Mouse (Mus musculus) hindbrain, embryonic 15.5 days (tissue): ENCODE results near the gene B4galnt4. TPM values are rescaled to one million over a fixed set of nuclear protein-coding genes. Genes with fewer than 3 reads are reported as not detected.

ENCODE experiments used
- ATAC-seq: fragments of 200-750 bp; cut with Nextera tagmentation; 2 replicates; pipeline ENCODE4 v1.8.0; 2017; ENCODE audit warnings: low read depth, moderate number of reproducible peaks, moderate TSS enrichment; ENCODE audit not compliant: low FRiP score
- H3K27ac ChIP-seq: fragments of 300-500 bp; sonication (generic); replicated peaks from 2 replicates; pipeline ENCODE4 v1.5.1; 2015; ENCODE audit warnings: mild to moderate bottlenecking, inconsistent platforms
- H3K27me3 ChIP-seq: fragments of 300-500 bp; sonication (generic); 2 replicates; pipeline ENCODE4 v1.6.1; 2015; ENCODE audit warnings: control low read depth, inconsistent platforms
- H3K36me3 ChIP-seq: fragments of 300-500 bp; sonication (generic); 2 replicates; pipeline ENCODE4 v1.6.1; 2015; ENCODE audit warnings: control low read depth, inconsistent platforms
- H3K4me1 ChIP-seq: fragments of 300-500 bp; sonication (generic); replicated peaks from 2 replicates; pipeline ENCODE4 v1.6.1; 2015; ENCODE audit warnings: control low read depth, inconsistent platforms
- H3K4me2 ChIP-seq: fragments of 300-500 bp; sonication (generic); 2 replicates; pipeline ENCODE4 v1.6.1; 2015; ENCODE audit warnings: moderate library complexity, mild to moderate bottlenecking, inconsistent platforms
- H3K4me3 ChIP-seq: fragments of 300-500 bp; sonication (generic); 2 replicates; pipeline ENCODE4 v1.5.1; 2015; ENCODE audit warnings: mild to moderate bottlenecking, inconsistent platforms
- H3K9ac ChIP-seq: fragments of 300-500 bp; sonication (generic); 2 replicates; pipeline ENCODE4 v1.6.1; 2015; ENCODE audit warnings: inconsistent platforms
- H3K9me3 ChIP-seq: fragments of 300-500 bp; sonication (generic); 2 replicates; pipeline ENCODE4 v1.6.1; 2016; ENCODE audit warnings: control low read depth, inconsistent platforms
- WGBS: fragments of 180-500 bp; shearing (Covaris S2); methylation state at CpG from one replicate; pipeline ENCODE4 v1.1.7; 2015; 5-methylcytosine and 5-hydroxymethylcytosine counted together
- polyA plus RNA-seq: library from polyadenylated mRNA; unstranded; fragments of >200 nt; fragmentation: Nextera tagmentation; extraction: Ambion mirVana; gene quantifications from 2 replicates; pipeline ENCODE4 v1.2.1, GENCODE M21; 2015

The B4galnt4 gene
- polyA plus RNA-seq, 1 experiment from 2014 or later, result 57.3 TPM

DNA sequence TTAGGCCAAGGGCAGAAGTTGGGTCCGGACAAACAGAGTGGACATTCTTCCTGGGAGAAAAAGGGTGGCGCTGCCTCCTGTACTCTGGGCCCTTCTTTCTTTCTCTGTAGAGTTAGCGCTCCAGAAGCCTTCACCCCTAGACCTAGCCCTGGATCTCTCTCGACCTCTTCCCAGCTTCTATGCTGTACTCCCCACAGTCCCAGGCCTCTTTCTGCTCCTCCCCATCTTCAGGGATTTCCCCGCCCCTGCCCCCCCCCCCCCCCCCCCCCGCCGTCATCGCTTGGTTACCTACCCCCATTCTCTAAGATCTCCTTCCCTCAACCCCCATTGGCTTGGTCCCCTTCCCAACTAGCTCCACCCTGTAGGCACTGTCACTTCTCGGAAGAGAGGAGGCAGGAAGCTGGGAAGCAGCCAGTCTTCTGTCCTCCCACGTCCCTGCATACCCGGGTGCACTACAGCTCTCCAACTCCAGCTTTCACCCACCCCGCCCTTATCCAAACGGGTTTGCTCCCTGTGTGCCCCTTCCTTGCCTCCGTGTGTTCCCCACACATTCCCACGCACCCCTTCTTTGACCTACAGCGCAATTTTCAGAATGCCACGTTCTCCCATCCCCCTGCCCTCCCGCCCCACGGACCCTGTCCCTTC lies 13.2 kb upstream of the B4galnt4 start:
- no peaks in the 10 kb centered on the region for H3K36me3 ChIP-seq
- 7% methylated on average over 15 of the region's 19 CpGs for WGBS
- H3K4me2 ChIP-seq, result peak overlapping the region; percentile 92

DNA sequence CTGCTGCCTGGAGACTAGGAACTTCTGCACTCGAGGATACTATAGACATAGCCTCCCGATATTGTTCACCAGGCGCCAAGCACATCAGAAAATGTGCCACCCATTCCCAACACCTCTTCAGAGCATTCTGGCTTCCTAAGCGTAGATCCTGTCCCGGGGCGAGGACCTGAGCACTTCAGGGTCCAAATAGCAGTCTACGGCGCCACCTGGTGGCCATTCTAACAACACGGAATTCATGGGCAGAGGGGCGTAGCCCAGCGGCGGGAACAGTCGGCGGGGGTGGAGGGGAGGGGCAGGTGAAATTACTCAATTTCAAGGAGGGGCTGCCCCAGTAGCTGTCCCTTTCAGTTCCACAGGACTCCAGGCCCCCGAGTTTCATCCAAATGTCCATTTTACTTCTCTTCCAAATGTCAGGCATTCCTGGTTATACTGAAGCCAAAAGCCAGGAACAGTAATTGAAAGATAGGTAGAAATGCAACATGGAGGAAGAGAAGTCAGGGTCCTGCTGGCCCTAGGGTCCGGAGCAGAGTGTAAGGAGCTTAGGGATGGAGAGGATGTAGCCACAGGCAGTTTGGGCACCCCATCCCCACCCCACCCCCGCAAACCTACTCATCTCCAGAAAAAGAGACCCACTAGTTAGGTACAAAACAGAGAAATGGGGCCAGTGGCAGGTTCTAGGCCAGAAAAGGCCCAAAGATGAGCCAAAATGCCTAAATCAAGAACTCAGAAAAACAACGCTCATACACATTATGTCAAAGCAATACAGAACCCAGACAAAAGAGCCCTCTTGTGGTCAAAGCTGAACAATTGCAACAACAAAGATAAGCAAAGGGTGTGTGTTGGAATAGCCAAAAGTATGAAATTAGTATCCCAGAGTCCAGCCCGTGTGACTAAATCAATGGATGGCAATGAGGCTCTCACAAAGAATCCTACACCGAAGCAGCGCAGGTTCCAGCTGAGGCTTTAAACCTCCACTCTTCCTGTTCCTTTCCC lies 12.4 kb upstream of the B4galnt4 start:
- no peaks in the 10 kb centered on the region for H3K9me3 ChIP-seq
- peak overlapping the region; percentile 51 for H3K9ac ChIP-seq
- H3K27ac ChIP-seq, result peak overlapping the region; percentile 76
- H3K27me3 ChIP-seq, result no peaks in the 10 kb centered on the region
- no peaks in the 10 kb centered on the region for H3K36me3 ChIP-seq
- H3K4me3 ChIP-seq, result peak overlapping the region; percentile 44
- peak; percentile 91 for ATAC-seq
- peak overlapping the region; percentile 92 for H3K4me2 ChIP-seq
- H3K4me1 ChIP-seq, result peaks cover 14% of the 10 kb centered on the region
- WGBS, result 10% methylated on average over 21 of the region's 21 CpGs

More for the DNA sequence above, 13.2 kb upstream of the B4galnt4 start:
- Histone ChIP-seq H3K27ac (peak overlapping the region; percentile 76), H3K4me3 (peak overlapping the region; percentile 44), H3K9me3 (no peaks in the 10 kb centered on the region), H3K4me1 (peaks cover 14% of the 10 kb centered on the region), H3K9ac (peak overlapping the region; percentile 51), H3K27me3 (no peaks in the 10 kb centered on the region)
- peak; percentile 90 for ATAC-seq

DNA sequence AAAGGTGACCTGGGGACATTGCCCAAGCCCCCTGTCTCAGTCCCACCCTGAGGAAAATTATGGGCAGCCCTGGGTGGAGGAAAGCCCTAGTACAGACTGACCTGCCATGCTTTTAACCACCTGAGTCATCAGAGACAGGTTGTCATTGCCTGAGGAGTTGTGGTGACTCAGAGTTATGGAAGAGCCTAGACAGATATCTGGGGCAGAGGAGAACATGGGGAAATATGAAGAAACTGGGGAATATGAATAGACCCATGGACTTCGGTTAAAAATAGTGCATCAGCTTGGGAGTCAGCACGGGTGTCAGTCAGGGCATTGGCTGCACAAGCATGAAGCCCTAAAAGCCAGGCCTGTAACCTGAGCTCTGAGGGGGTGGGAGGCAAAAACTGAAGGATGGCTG lies 11.6 kb upstream of the B4galnt4 start:
- Histone ChIP-seq H3K27me3 (no peaks in the 10 kb centered on the region), H3K4me3 (no peak overlapping the region), H3K36me3 (no peaks in the 10 kb centered on the region), H3K9ac (no peak overlapping the region), H3K27ac (no peak overlapping the region), H3K4me1 (peaks cover 14% of the 10 kb centered on the region), H3K9me3 (no peaks in the 10 kb centered on the region), H3K4me2 (no peak overlapping the region)
- ATAC-seq, result no peak
- 82% methylated on average over 2 of the region's 2 CpGs for WGBS

DNA sequence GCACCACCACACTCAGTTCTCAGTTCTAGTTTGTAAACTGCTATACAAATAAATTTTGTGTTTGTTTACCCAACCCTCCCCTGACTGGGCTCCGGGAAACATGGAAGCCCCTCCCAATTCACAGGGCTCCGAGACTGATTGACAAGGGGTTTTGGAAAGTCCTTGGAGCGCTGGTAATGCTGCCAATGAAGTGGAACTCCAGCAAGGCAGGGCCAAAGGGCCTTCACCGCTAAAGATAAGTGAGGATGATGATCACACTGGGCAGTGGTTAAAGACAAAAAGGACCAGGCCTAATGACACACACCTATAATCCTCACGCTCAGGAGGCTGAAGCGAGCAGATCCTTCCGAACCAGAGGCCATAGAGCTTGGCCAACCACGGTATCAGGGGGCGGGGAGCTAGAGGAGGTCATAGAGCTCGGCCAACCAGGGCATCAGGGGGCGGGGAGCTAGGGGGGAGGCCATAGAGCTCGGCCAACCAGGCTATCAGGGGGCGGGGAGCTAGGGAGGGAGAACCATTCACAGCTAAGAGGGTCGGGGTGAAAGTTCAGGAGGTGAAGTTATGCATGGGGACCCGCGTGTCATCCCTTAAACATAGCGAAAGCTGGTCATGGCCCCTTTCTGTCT lies 9.7 kb upstream of the B4galnt4 start:
- H3K4me3 ChIP-seq, result no peak overlapping the region
- no peaks in the 10 kb centered on the region for H3K9me3 ChIP-seq
- ATAC-seq, result no peak
- H3K4me1 ChIP-seq, result peaks cover 14% of the 10 kb centered on the region
- H3K36me3 ChIP-seq, result no peaks in the 10 kb centered on the region
- H3K27me3 ChIP-seq, result no peaks in the 10 kb centered on the region
- no peak overlapping the region for H3K27ac ChIP-seq
- no peak overlapping the region for H3K4me2 ChIP-seq
- no peak overlapping the region for H3K9ac ChIP-seq
- 69% methylated on average over 17 of the region's 17 CpGs for WGBS

DNA sequence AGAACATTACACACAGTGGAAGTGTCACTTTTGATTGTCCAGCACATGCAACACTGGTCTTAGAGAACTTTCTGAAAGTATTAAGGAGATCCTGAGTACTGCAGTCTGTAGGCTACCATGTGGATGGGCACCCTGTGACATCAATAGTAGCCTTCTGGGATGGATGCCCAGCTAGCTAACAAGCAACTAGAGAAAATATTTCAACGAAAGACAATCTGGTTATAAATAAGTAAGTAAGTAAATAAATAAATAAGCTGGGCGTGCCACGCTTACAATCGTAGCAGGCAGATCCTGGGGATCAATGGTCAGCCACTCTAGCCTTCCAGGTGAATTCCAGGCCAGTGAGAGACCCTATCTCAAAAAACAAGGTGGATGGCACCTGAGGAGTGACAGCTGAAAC lies 8.9 kb upstream of the B4galnt4 start:
- Histone ChIP-seq H3K36me3 (no peaks in the 10 kb centered on the region), H3K9ac (no peak overlapping the region), H3K27me3 (no peaks in the 10 kb centered on the region), H3K4me2 (no peak overlapping the region), H3K4me3 (no peak overlapping the region), H3K27ac (no peak overlapping the region), H3K9me3 (no peaks in the 10 kb centered on the region), H3K4me1 (peaks cover 14% of the 10 kb centered on the region)
- no peak for ATAC-seq
- 96% methylated on average over 4 of the region's 4 CpGs for WGBS

DNA sequence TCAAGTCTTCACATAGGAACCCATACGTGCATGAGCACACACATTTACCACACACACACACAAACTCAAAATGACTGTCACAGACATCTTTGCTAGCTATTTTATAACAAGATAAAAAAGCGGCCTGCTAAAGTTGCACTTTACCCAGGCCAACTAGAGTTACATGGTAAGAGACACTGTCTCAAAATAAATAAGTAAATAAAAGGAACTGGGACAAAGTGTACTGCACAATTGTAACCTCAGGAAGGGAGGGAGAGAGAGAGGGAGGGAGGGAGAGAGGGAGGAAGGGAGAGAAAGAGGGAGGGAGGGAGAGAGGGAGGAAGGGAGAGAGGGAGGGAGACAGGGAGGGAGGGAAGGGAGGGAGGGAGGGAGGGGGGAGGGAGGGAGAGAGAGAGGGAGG lies 8.5 kb upstream of the B4galnt4 start:
- no peaks in the 10 kb centered on the region for H3K36me3 ChIP-seq
- peaks cover 11% of the 10 kb centered on the region for H3K4me1 ChIP-seq
- H3K27ac ChIP-seq, result no peak overlapping the region
- H3K9me3 ChIP-seq, result no peaks in the 10 kb centered on the region
- no peak overlapping the region for H3K4me3 ChIP-seq
- H3K4me2 ChIP-seq, result no peak overlapping the region
- no peaks in the 10 kb centered on the region for H3K27me3 ChIP-seq
- WGBS, result 86% methylated on average over 2 of the region's 2 CpGs
- ATAC-seq, result no peak
- no peak overlapping the region for H3K9ac ChIP-seq

DNA sequence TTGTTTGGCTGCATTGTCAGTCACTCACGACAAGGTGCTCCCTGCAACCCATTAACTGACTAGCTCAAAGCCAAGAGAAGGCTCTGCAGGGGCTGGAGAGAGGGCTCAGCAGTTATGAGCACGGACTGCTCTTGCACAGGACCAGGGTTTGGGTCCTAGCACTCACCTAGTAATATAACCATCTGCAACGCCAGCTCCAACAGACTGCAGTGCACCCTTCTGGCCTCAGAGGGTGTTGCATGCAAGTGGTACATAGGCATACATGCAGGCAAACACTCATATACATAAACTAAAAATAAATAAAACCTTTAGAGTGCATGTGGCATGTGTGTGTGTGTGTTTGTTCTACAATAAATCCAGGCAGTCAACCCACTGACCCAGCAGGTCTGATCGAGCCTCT lies 5.1 kb upstream of the B4galnt4 start:
- H3K27me3 ChIP-seq, result no peaks in the 10 kb centered on the region
- peaks cover 16% of the 10 kb centered on the region for H3K4me1 ChIP-seq
- no peak overlapping the region for H3K4me2 ChIP-seq
- 89% methylated on average over 4 of the region's 4 CpGs for WGBS
- no peak overlapping the region for H3K27ac ChIP-seq
- H3K9me3 ChIP-seq, result no peaks in the 10 kb centered on the region
- no peak for ATAC-seq
- no peak overlapping the region for H3K4me3 ChIP-seq
- H3K9ac ChIP-seq, result no peak overlapping the region
- no peaks in the 10 kb centered on the region for H3K36me3 ChIP-seq

DNA sequence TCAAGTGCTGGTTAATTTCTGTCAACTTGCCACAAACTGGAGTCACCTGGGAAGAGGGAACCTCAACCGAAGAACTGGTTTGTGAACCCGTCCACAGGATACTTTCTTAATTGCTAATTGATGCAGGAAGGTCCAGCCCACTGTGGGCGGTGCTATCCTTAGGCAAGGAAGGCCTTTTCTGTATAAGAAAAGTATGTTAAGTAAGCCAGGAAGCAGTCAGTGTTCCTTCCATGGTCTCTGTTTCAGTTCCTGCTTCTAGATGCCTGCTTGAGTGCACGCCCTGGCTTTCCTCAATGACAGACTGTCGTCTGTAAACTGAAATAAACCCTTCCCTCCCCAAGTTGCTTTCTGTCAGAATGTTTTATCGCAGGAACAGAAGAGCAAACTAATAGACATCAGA lies 3.9 kb upstream of the B4galnt4 start:
- WGBS, result 91% methylated on average over 6 of the region's 6 CpGs
- H3K36me3 ChIP-seq, result no peaks in the 10 kb centered on the region
- no peak overlapping the region for H3K27ac ChIP-seq
- no peak for ATAC-seq
- no peak overlapping the region for H3K4me2 ChIP-seq
- no peaks in the 10 kb centered on the region for H3K9me3 ChIP-seq
- H3K27me3 ChIP-seq, result no peaks in the 10 kb centered on the region
- H3K4me1 ChIP-seq, result peaks cover 21% of the 10 kb centered on the region
- H3K9ac ChIP-seq, result no peak overlapping the region
- H3K4me3 ChIP-seq, result no peak overlapping the region

DNA sequence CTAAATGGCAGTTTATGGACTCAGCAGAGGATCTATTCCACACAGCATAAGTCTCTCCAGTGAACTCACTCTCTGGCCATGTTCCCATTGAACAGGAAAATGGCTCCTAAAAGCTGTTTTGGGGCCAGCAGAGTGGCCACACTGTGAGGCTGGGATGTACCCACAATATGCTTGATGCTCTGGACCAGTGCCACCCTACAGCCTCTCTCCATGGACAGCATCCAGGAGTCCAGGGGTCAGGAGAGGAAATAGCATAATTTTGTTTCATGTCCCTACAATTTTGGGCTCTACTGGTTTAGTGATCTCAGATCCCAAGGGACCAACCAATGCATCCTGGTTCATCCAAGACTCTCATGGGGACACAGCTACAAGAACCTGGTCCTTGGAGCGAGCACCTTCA lies 3.4 kb upstream of the B4galnt4 start:
- H3K27me3 ChIP-seq, result no peaks in the 10 kb centered on the region

DNA sequence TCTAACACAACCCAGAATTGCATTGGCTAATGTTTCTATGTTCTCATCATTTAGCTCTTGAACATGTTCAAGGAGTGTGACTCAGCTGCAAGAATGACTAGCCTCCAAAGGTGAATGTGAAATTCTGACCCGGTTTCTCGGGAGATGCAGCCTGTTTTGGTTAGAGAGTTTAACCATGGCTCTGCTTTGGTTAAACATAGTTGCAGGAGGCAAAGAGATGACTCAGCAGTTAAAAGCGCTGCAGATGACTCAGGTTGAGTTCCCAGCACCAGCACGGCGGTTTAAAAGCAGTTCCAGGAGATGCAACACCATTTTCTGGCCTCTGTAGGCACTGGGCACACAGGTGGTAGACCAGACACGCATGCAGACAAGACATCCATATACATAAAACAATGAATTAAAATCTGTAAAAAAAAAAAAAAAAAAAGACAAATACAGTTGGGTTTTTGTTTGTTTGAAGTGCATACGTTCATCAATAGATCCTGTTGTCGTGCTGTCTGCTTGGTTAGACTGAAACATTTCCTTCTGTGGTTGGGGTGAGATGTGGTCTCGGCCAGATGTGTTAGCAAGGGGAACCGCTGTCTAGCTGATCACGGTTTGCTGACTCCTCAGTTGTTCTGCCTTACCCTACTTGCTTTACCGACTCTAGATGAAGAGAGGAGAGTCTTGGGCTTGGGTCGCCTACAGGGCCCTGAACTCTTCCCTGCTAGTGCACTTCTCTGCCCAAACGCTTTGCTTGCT lies 2.1 kb upstream of the B4galnt4 start:
- WGBS, result 95% methylated on average over 14 of the region's 14 CpGs
- H3K4me3 ChIP-seq, result no peak overlapping the region
- H3K9ac ChIP-seq, result no peak overlapping the region
- H3K27me3 ChIP-seq, result no peaks in the 10 kb centered on the region
- peaks cover 34% of the 10 kb centered on the region for H3K4me1 ChIP-seq
- no peaks in the 10 kb centered on the region for H3K9me3 ChIP-seq
- H3K36me3 ChIP-seq, result 0 out of 2 replicates have a peak, but pooled peaks cover 2% of the 10 kb centered on the region
- H3K27ac ChIP-seq, result no peak overlapping the region
- ATAC-seq, result no peak
- no peak overlapping the region for H3K4me2 ChIP-seq

More for the DNA sequence above, 3.4 kb upstream of the B4galnt4 start:
- Histone ChIP-seq H3K4me3 (no peak overlapping the region), H3K27ac (no peak overlapping the region), H3K36me3 (no peaks in the 10 kb centered on the region), H3K9me3 (no peaks in the 10 kb centered on the region), H3K4me2 (no peak overlapping the region), H3K9ac (no peak overlapping the region), H3K4me1 (peaks cover 27% of the 10 kb centered on the region)
- no peak for ATAC-seq
- WGBS, result 100% methylated on average over 1 of the region's 1 CpGs

DNA sequence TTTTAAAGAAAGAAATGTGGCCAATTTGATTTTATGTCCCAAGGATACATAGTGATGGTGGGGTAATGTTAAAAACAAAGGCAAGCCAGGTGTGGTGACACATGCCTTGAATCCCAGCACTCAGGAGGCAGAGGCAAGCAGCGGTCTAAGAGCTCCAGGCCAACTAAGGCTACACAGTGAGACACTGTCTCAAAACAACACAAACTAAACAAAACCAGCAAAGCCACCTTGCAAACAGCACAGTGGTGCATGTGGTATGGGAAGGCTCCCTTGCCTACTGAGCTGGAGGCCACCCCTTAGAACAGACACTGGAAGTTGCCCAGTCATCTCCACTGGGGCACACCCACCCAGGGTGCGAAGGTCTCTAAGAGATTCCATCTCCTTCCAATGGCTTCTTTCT lies 975 bp upstream of the B4galnt4 start:
- Histone ChIP-seq H3K4me3 (peak overlapping the region; percentile 76), H3K27me3 (no peaks in the 10 kb centered on the region), H3K36me3 (peaks cover 12% of the 10 kb centered on the region; the same call in 1 of the 2 replicates), H3K9ac (peak overlapping the region; percentile 94), H3K4me1 (peaks cover 34% of the 10 kb centered on the region), H3K4me2 (peak overlapping the region; percentile 62), H3K27ac (peak overlapping the region; percentile 94), H3K9me3 (no peaks in the 10 kb centered on the region)
- peak; percentile 2; the same call in 1 of the 2 replicates for ATAC-seq
- WGBS, result 58% methylated on average over 2 of the region's 2 CpGs
